Mouse (Mus musculus) heart, postnatal 36 days (tissue): ENCODE measurements at regions not wholly inside any gene's neighbourhood (a gene's known extent, or its start where the extent isn't known, plus 50 kb on each side); places are given as distances from the start of the nearest gene placed in this dataset.
"Not testable (repeated sequence)": the region's sequence is repeated elsewhere in the genome, so short reads cannot be mapped to it uniquely, and the experiment has no call there.

Experiments used
- DNase-seq, 2 experiments: peaks; one replicate each; pipeline ENCODE4 v3.0.0; 2021 to 2022
- intact Hi-C: fragments of 180-260 bp; cut with DNase I; formaldehyde crosslinking; loops from one replicate; pipeline ENCODE4 v1.15.1; 2025

- no peak for DNase-seq
- intact Hi-C loops, result no loop called here
Measured at GRCm38 (mm10) chr4:110038696-110039095, 60.8 kb downstream of the Dmrta2 start.

GRCm38 (mm10) chr4:110044851-110045618 lies 67.2 kb downstream of the Dmrta2 start:
- intact Hi-C loops, result no loop called here
- no peak for DNase-seq

GRCm38 (mm10) chr4:110045651-110046269 lies 67.9 kb downstream of the Dmrta2 start:
- DNase-seq, result no peak
- intact Hi-C loops, result no loop called here

- intact Hi-C loops, result no loop called here
- DNase-seq, result no peak
Measured at GRCm38 (mm10) chr4:110046270-110046651, 68.4 kb downstream of the Dmrta2 start.

GRCm38 (mm10) chr4:110050393-110051280 lies 72.8 kb downstream of the Dmrta2 start:
- peak; percentile 77 to 84 for DNase-seq
- intact Hi-C loops, result loop anchor here (5.0 to 10.0 kb wide), 3 partner anchors 444 to 1577 kb away; no protein-coding TSS in a partner anchor

- intact Hi-C loops, result loop anchor here (5.0 to 10.0 kb wide), 3 partner anchors 444 to 1576 kb away; no protein-coding TSS in a partner anchor
- no peak for DNase-seq
Measured at GRCm38 (mm10) chr4:110051281-110051665, 73.4 kb downstream of the Dmrta2 start.

GRCm38 (mm10) chr4:110051872-110052271 lies 74.0 kb downstream of the Dmrta2 start:
- DNase-seq, result no peak
- intact Hi-C loops, result loop anchor here (5.0 to 10.0 kb wide), 3 partner anchors 443 to 1575 kb away; no protein-coding TSS in a partner anchor

- intact Hi-C loops, result loop anchor here (5.0 to 10.0 kb wide), 3 partner anchors 442 to 1574 kb away; no protein-coding TSS in a partner anchor
Measured at GRCm38 (mm10) chr4:110052998-110053397, 75.1 kb downstream of the Dmrta2 start.

GRCm38 (mm10) chr4:110073836-110074235 lies 96.0 kb downstream of the Dmrta2 start:
- intact Hi-C loops, result no loop called here
- no peak for DNase-seq

More at GRCm38 (mm10) chr4:110052998-110053397, 75.1 kb downstream of the Dmrta2 start:
- DNase-seq, result no peak

GRCm38 (mm10) chr4:110083371-110083770 lies 105.5 kb downstream of the Dmrta2 start:
- intact Hi-C loops, result no loop called here

GRCm38 (mm10) chr4:110087570-110088247 lies 109.9 kb downstream of the Dmrta2 start:
- peak; percentile 29 to 33 for DNase-seq
- intact Hi-C loops, result no loop called here

More at GRCm38 (mm10) chr4:110083371-110083770, 105.5 kb downstream of the Dmrta2 start:
- DNase-seq, result no peak

GRCm38 (mm10) chr4:110093040-110093820 lies 115.4 kb downstream of the Dmrta2 start:
- intact Hi-C loops, result no loop called here

GRCm38 (mm10) chr4:110094541-110094940 lies 116.7 kb downstream of the Dmrta2 start:
- intact Hi-C loops, result no loop called here
- no peak for DNase-seq

More at GRCm38 (mm10) chr4:110093040-110093820, 115.4 kb downstream of the Dmrta2 start:
- DNase-seq, result no peak

GRCm38 (mm10) chr4:110095760-110096593 lies 118.1 kb downstream of the Dmrta2 start:
- intact Hi-C loops, result no loop called here
- DNase-seq, result no peak

- intact Hi-C loops, DNase-seq: not testable (repeated sequence)
Measured at GRCm38 (mm10) chr4:110104119-110104518, 126.3 kb downstream of the Dmrta2 start.

GRCm38 (mm10) chr4:110106620-110107243 lies 128.9 kb downstream of the Dmrta2 start:
- intact Hi-C loops, result no loop called here
- DNase-seq, result no peak

GRCm38 (mm10) chr4:110119438-110119837 lies 141.6 kb downstream of the Dmrta2 start:
- DNase-seq, result no peak
- intact Hi-C loops, result no loop called here

GRCm38 (mm10) chr4:110119874-110120273 lies 142.0 kb downstream of the Dmrta2 start:
- DNase-seq, result no peak
- intact Hi-C loops, result loop anchor here (10.0 kb wide), 1 partner anchor 375 kb away; no protein-coding TSS in a partner anchor
